Mouse (Mus musculus): Measurements from ENCODE around the gene Gm17622.
A peak's percentile ranks its signal among the peaks of the same experiment; 100 is the strongest.

The Gm17622 gene

GRCm38 (mm10) chr13:96490433-96490832 lies at the start of gene Gm17622:
TSS of gene Gm17622 (plus strand) at chr13:96490733.
- no peak for DNase-seq (ENCODE audit: low read depth, low spot score)

- DNase-seq (ENCODE audit: low read depth, low spot score), result no peak
These were observed 40.2 kb upstream of the Gm17622 start for GRCm38 (mm10) chr13:96450205-96450856.

- DNase-seq (ENCODE audit: low read depth, low spot score), result no peak
These were observed 39.7 kb upstream of the Gm17622 start for GRCm38 (mm10) chr13:96450869-96451268.

- DNase-seq (ENCODE audit: low read depth, low spot score), result no peak
These were observed 39.0 kb upstream of the Gm17622 start for GRCm38 (mm10) chr13:96451386-96452140.

- DNase-seq (ENCODE audit: low read depth, low spot score), result no peak
These were observed 37.9 kb upstream of the Gm17622 start for GRCm38 (mm10) chr13:96452621-96453020.

GRCm38 (mm10) chr13:96454288-96454687 lies 36.2 kb upstream of the Gm17622 start:
- no peak for DNase-seq (ENCODE audit: low read depth, low spot score)

GRCm38 (mm10) chr13:96457566-96457965 lies 33.0 kb upstream of the Gm17622 start:
- DNase-seq (ENCODE audit: low read depth, low spot score), result no peak

GRCm38 (mm10) chr13:96458018-96458417 lies 32.5 kb upstream of the Gm17622 start:
- DNase-seq (ENCODE audit: low read depth, low spot score), result no peak

GRCm38 (mm10) chr13:96458606-96459005 lies 31.9 kb upstream of the Gm17622 start:
- no peak for DNase-seq (ENCODE audit: low read depth, low spot score)

- no peak for DNase-seq (ENCODE audit: low read depth, low spot score)
These were observed 27.9 kb upstream of the Gm17622 start for GRCm38 (mm10) chr13:96462644-96463043.

- DNase-seq (ENCODE audit: low read depth, low spot score), result no peak
These were observed 25.2 kb upstream of the Gm17622 start for GRCm38 (mm10) chr13:96465315-96465714.

GRCm38 (mm10) chr13:96468678-96469077 lies 21.9 kb upstream of the Gm17622 start:
- no peak for DNase-seq (ENCODE audit: low read depth, low spot score)

- no peak for DNase-seq (ENCODE audit: low read depth, low spot score)
These were observed 20.0 kb upstream of the Gm17622 start for GRCm38 (mm10) chr13:96470556-96470955.

- DNase-seq (ENCODE audit: low read depth, low spot score), result no peak
These were observed 19.6 kb upstream of the Gm17622 start, which contains the start of gene Ankdd1b for GRCm38 (mm10) chr13:96470957-96471356. TSS of gene Ankdd1b (minus strand) at chr13:96471198.

GRCm38 (mm10) chr13:96477226-96477625 lies 13.3 kb upstream of the Gm17622 start:
- DNase-seq (ENCODE audit: low read depth, low spot score), result no peak

- DNase-seq (ENCODE audit: low read depth, low spot score), result peak; percentile 6
These were observed 11.5 kb upstream of the Gm17622 start for GRCm38 (mm10) chr13:96478991-96479390.

GRCm38 (mm10) chr13:96487230-96487629 lies 3.3 kb upstream of the Gm17622 start:
- DNase-seq (ENCODE audit: low read depth, low spot score), result no peak

GRCm38 (mm10) chr13:96487968-96488367 lies 2.6 kb upstream of the Gm17622 start:
- no peak for DNase-seq (ENCODE audit: low read depth, low spot score)

GRCm38 (mm10) chr13:96496630-96497029 lies 6.1 kb downstream of the Gm17622 start:
- DNase-seq (ENCODE audit: low read depth, low spot score), result no peak

- DNase-seq (ENCODE audit: low read depth, low spot score), result no peak
These were observed 9.4 kb downstream of the Gm17622 start for GRCm38 (mm10) chr13:96499891-96500290.

GRCm38 (mm10) chr13:96505661-96506060 lies 15.1 kb downstream of the Gm17622 start:
- no peak for DNase-seq (ENCODE audit: low read depth, low spot score)

GRCm38 (mm10) chr13:96506313-96506712 lies 15.8 kb downstream of the Gm17622 start:
- no peak for DNase-seq (ENCODE audit: low read depth, low spot score)

GRCm38 (mm10) chr13:96507541-96507940 lies 17.0 kb downstream of the Gm17622 start:
- DNase-seq (ENCODE audit: low read depth, low spot score), result no peak

Data from A20 (cell line).